Mouse (Mus musculus): Measurements from ENCODE around the gene Igsf10.

- TF ChIP-seq CTCF (IDR thresholded peaks at IDR 0.05; ENCODE audit: extremely low read depth, insufficient read depth, low read length) (no peak), POLR2A (IDR thresholded peaks at IDR 0.05; ENCODE audit: extremely low read depth, insufficient read depth, low read length) (no peak)
These were observed 53.6 kb downstream of the Igsf10 start for GRCm38 (mm10) chr3:59290551-59290950.
